Mouse (Mus musculus) forebrain, embryonic 12.5 days (tissue): ENCODE data around the gene Surf2. TPM values are rescaled to one million over a fixed set of nuclear protein-coding genes. Genes with fewer than 3 reads are reported as not detected.
A peak's percentile ranks its signal among the peaks of the same experiment; 100 is the strongest.

Experiments
- ATAC-seq: fragments of 200-750 bp; cut with Nextera tagmentation; 2 replicates; pipeline ENCODE4 v1.8.0; 2017; ENCODE audit warnings: moderate TSS enrichment; ENCODE audit not compliant: low FRiP score
- H3K27ac ChIP-seq: fragments of 300-500 bp; sonication (generic); 2 replicates; pipeline ENCODE4 v1.5.1; 2016; ENCODE audit warnings: mild to moderate bottlenecking
- H3K27me3 ChIP-seq: fragments of 300-500 bp; sonication (generic); 2 replicates; pipeline ENCODE4 v1.6.1; 2016; ENCODE audit warnings: mild to moderate bottlenecking
- H3K36me3 ChIP-seq: fragments of 300-500 bp; sonication (generic); replicated peaks from 2 replicates; pipeline ENCODE4 v1.6.1; 2016; ENCODE audit warnings: mild to moderate bottlenecking
- H3K4me1 ChIP-seq: fragments of 300-500 bp; sonication (generic); 2 replicates; pipeline ENCODE4 v1.6.1; 2016
- H3K4me2 ChIP-seq: fragments of 300-500 bp; sonication (generic); 2 replicates; pipeline ENCODE4 v1.6.1; 2016; ENCODE audit warnings: mild to moderate bottlenecking, moderate library complexity
- H3K4me3 ChIP-seq: fragments of 300-500 bp; sonication (generic); replicated peaks from 2 replicates; pipeline ENCODE4 v1.5.1; 2016; ENCODE audit warnings: mild to moderate bottlenecking
- H3K9ac ChIP-seq: fragments of 300-500 bp; sonication (generic); 2 replicates; pipeline ENCODE4 v1.6.1; 2016; ENCODE audit warnings: mild to moderate bottlenecking
- H3K9me3 ChIP-seq: fragments of 300-500 bp; sonication (generic); 2 replicates; pipeline ENCODE4 v1.6.1; 2016
- WGBS: fragments of 180-500 bp; shearing (Covaris S2); methylation state at CpG from one replicate; pipeline ENCODE4 v1.1.7; 2016; 5-methylcytosine and 5-hydroxymethylcytosine counted together
- polyA plus RNA-seq: library from polyadenylated mRNA; unstranded; fragments of >200 nt; fragmentation: Nextera tagmentation; extraction: Ambion mirVana; gene quantifications from 2 replicates; pipeline ENCODE4 v1.2.1, GENCODE M21; 2016

Gene Surf2
- polyA plus RNA-seq, 1 experiment from 2014 or later: 50.9 TPM

DNA sequence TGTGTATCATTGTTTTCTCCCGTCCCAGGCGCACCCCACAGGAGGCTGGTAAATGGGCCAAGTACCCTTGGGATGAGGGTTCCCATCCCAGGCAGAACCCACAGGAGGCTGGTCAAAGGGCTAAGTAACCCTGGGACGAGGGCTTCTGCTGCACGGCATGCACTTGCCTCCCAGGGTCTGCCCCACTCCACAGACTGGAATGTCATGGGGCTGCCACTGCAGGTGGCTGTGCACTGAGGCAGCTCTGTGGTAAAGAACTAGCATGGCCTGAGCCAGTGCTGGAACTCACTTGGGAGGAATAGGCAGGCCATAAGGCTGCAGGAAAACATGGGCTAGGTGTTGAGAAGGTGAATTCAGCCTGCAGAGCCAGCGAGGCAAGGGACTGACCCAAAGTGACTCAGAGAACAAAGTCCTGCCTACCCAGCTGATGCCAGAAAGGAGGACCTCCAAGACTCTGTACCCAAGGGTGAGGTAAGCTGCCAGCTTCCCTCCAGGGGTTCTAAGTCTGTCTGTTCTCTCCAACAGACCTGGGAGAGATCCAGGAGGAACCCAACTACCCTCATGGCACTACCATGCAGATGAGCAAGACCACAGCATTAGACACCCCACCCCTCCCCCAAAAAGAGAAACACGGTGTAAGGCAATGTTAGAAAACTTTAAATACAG is 4.2 kb downstream of the Surf2 start:
- peaks cover 76% of the 10 kb centered on the region for H3K36me3 ChIP-seq
- H3K4me1 ChIP-seq: peaks cover 21% of the 10 kb centered on the region
- no peaks in the 10 kb centered on the region for H3K27me3 ChIP-seq
- no peaks in the 10 kb centered on the region for H3K9me3 ChIP-seq
- H3K4me3 ChIP-seq: no peak overlapping the region
- H3K27ac ChIP-seq: no peak overlapping the region
- no peak for ATAC-seq
- no peak overlapping the region for H3K9ac ChIP-seq
- WGBS: 89% methylated on average over 6 of the region's 6 CpGs
- H3K4me2 ChIP-seq: no peak overlapping the region

DNA sequence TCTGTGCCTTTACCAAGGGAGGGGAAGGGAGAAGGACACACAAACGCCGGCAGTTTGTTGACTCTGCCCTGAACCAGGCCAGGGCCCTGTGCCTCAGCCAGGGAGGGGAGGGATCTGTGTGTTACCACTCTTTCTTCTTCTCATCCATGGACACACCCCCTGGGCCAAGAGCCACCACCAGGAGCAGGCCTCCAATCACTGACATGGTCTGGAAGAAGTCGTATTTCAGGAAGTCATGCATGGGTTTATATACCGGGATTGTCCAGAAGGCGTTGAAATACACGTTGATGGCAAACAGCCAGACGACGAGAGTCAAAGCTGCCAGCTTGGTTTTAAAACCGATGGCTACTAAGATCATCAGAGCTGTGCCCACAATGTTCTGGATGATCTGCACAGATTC is 5.6 kb downstream of the Surf2 start:
- Histone ChIP-seq H3K36me3 (peaks cover 90% of the 10 kb centered on the region), H3K27me3 (no peaks in the 10 kb centered on the region), H3K4me3 (no peak overlapping the region), H3K27ac (no peak overlapping the region), H3K4me2 (no peak overlapping the region), H3K4me1 (peaks cover 13% of the 10 kb centered on the region), H3K9ac (no peak overlapping the region), H3K9me3 (no peaks in the 10 kb centered on the region)
- 87% methylated on average over 9 of the region's 9 CpGs for WGBS
- no peak for ATAC-seq

DNA sequence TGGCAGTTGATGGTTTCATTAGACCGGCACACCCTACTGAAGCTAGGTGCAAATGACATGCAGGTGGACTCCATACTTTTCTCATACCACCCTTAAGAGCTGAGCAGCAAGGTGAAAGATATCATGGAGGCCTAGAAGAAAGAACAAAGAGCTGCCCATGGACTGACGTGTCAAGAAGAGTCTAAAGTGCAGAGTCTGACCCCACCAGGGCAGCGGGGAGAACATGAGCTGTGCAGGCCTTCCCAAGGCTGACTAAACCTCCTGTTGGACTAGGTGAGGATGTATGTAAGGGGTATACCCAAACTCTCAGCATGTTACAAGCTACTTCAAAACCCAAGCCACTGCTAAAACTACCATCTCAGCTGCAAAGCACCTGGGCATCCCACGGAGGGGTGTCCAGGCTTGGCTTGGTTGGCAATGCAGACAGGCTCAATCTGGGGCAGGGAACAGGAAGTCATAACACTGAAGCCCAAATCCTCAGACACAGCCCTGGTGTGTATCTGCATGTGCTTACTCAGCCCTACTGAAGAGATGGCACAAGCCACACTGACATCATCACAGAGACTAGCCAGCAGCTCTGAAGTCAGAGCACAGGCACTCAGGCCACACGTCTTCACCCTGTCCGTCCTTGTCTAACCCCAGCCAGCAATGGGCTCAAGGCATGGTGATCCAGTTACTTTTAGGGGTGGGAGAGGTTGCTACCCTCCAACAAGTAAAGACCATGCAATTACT is 11.7 kb downstream of the Surf2 start:
- no peak overlapping the region for H3K9ac ChIP-seq
- WGBS: 94% methylated on average over 6 of the region's 6 CpGs
- H3K27ac ChIP-seq: no peak overlapping the region
- H3K4me2 ChIP-seq: no peak overlapping the region
- no peaks in the 10 kb centered on the region for H3K27me3 ChIP-seq
- peaks cover 64% of the 10 kb centered on the region for H3K36me3 ChIP-seq
- ATAC-seq: no peak
- H3K9me3 ChIP-seq: no peaks in the 10 kb centered on the region
- H3K4me1 ChIP-seq: peaks cover 21% of the 10 kb centered on the region
- H3K4me3 ChIP-seq: no peak overlapping the region

DNA sequence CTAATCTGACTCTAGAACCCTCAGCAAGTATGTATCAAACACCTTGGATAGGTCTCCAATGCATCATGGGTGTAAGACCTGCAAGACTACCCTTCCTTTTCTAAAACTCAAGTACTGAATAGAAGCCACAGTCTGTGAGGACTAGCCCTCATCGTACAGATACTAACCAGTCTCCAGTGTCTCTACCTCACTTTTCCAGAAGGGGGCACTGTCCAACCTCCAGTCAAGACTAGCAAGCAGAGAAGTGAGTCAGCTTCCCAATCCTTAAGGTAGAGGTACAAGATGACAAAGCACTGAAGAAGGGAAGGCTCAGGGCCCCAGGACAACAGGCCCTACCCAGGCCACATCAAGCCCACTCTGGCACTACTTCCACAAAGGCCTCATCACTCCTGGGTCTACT is 14.2 kb downstream of the Surf2 start:
- no peak overlapping the region for H3K4me3 ChIP-seq
- no peak overlapping the region for H3K9ac ChIP-seq
- H3K9me3 ChIP-seq: no peaks in the 10 kb centered on the region
- H3K36me3 ChIP-seq: peaks cover 40% of the 10 kb centered on the region
- no peaks in the 10 kb centered on the region for H3K27me3 ChIP-seq
- H3K4me1 ChIP-seq: peaks cover 21% of the 10 kb centered on the region
- 38% methylated on average over 1 of the region's 1 CpGs for WGBS
- H3K27ac ChIP-seq: no peak overlapping the region
- ATAC-seq: no peak
- H3K4me2 ChIP-seq: no peak overlapping the region

DNA sequence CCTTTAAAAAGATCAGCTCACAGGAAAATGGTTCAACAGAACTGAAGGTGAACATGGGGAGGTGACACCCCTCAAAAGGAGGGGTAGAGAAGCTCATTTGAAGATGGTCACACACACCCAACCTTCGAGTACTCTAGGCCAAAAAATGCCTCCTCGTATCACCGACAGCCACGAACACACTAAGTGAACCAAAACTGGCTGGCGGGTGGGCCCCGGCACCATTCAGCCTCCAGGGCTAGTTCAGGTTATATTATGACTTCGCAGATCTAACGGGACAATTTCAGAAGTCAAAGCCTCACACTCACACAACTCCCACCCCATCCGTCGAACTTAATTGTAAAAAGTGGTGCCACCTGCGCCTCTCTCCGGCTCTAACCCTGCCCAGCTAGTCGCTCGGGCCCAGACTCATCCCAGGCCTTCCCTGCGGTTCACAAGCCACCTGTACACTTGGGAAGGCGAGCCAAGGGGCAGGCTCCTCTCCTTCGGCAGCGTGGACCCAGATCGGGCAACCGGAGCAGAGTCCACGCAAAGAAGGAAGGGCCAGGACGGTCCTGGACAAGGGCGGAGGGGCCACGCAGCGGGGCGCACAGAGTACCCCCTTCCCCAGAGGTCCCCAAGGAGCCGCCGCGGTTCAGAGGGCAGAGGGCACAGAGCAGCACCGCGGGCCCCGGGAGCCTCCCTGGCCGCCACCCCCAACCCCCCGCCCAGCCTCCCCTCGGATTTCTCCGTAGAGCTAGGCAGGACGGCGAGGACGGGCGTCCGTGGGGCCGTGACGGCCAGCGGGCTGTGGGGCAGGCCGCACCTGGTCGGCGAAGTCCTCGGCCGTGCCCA is 16.5 kb downstream of the Surf2 start:
- H3K4me1 ChIP-seq: peaks cover 21% of the 10 kb centered on the region

DNA sequence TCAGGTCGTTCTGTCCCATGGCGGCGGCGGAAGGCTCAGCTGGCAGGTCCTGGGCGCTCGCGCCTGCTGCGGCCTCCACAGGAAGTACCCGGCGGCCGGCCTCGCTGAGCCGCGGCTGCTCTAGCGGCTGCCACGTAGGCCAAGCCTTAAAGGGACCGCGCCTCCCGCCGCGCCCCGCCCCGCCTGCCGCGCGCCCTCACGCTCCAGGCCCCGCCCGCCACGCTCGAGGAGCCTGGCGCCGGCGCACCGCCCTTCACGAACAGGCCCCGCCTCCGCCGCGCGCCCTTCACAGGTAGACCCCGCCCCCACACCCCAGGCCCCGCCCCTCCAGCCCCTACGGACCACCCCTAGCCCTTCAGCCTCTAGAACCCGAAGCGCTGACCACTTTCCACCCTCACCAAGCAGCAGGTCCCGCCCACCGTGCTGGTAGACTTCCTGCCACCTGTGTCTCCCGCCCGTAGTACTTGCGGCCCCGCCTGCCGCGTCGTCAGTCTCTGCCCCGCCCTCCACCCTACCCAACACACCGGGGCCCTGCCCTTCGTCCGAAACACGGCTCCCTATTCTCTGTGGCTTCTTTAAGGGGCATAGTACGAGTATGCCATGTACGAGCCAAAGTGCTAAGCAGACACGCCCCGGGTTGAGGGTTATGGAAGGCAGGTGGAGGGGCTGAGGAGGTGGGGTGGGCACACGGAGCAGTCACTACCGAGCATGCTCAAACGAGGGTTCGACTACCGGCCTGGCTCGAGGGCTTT is 17.3 kb downstream of the Surf2 start, which contains the start of the genes Surf4 and Stkld1:
TSS of gene Surf4 (minus strand) at position 625 of the 752 bp plus-strand sequence.
TSS of gene Stkld1 (plus strand) at position 744 of the 752 bp plus-strand sequence.
- Histone ChIP-seq H3K9ac (peak within 1 kb of the TSS; percentile 98), H3K4me1 (peaks cover 21% of the 10 kb centered on the region), H3K36me3 (peaks cover 17% of the 10 kb centered on the region), H3K9me3 (no peaks in the 10 kb centered on the region), H3K27ac (peak within 1 kb of the TSS; percentile 86), H3K27me3 (0 out of 2 replicates have a peak, but pooled peaks cover 3% of the 10 kb centered on the region), H3K4me2 (peak within 1 kb of the TSS; percentile 82), H3K4me3 (peak within 1 kb of the TSS; percentile 97)
- 1% methylated on average over 30 of the region's 70 CpGs for WGBS
- ATAC-seq: peak; percentile 94

More for the DNA sequence above, 16.5 kb downstream of the Surf2 start:
- peak; percentile 31 for ATAC-seq
- Histone ChIP-seq H3K4me3 (peak overlapping the region; percentile 97), H3K27ac (peak overlapping the region; percentile 86), H3K4me2 (peak overlapping the region; percentile 82), H3K36me3 (peaks cover 22% of the 10 kb centered on the region), H3K9ac (peak overlapping the region; percentile 98), H3K9me3 (no peaks in the 10 kb centered on the region), H3K27me3 (0 out of 2 replicates have a peak, but pooled peaks cover under 1% of the 10 kb centered on the region)
- 4% methylated on average over 31 of the region's 49 CpGs for WGBS

DNA sequence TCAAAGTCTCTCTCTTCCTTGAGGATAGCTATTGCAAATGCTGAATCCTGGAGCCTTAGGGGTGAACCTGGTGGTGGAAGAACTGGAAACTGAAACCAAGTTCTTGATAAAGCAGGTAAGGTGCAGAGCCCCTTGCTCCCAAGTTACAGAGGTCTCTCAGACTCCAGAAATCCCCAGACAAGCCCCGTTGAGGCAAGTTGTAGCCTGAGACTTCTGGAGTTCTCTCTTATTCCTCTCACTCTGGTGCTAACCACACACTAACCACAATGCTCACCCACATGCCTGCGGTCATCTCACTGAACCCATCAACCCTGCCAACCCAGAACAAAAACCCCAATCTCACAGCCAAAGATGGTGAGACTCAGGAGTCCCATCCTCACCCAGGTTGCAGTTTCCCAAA is 19.1 kb downstream of the Surf2 start:
- Histone ChIP-seq H3K4me3 (no peak overlapping the region), H3K9ac (no peak overlapping the region), H3K4me1 (peaks cover 21% of the 10 kb centered on the region), H3K27me3 (0 out of 2 replicates have a peak, but pooled peaks cover 3% of the 10 kb centered on the region), H3K9me3 (no peaks in the 10 kb centered on the region), H3K4me2 (no peak overlapping the region), H3K27ac (no peak overlapping the region), H3K36me3 (0 out of 2 replicates have a peak, but pooled peaks cover 5% of the 10 kb centered on the region)
- ATAC-seq: no peak
- 86% methylated on average over 2 of the region's 2 CpGs for WGBS

DNA sequence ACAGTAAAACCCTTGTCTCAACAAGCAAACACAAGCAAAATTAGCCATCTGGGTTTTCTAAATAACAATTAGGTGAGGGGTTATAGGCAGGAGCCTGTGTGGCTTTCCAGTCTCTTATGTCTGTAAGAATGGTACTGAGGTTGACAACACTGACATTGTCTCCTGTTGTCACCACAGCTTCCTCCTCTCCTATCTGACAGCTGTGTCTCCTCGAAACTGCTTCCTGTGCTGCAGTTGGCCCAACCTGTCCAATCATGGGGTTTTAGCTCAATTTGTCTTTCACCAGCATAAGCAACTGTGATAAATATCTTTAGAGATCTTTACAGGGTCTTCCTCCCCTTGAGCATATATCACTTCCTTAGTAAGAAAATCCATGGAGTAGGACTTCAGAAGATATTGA is 20.3 kb downstream of the Surf2 start:
- no peak overlapping the region for H3K27ac ChIP-seq
- no peak for ATAC-seq
- no peaks in the 10 kb centered on the region for H3K36me3 ChIP-seq
- H3K4me2 ChIP-seq: no peak overlapping the region
- 0 out of 2 replicates have a peak, but pooled peaks cover 3% of the 10 kb centered on the region for H3K27me3 ChIP-seq
- WGBS: 78% methylated on average over 1 of the region's 1 CpGs
- H3K9ac ChIP-seq: no peak overlapping the region
- H3K4me1 ChIP-seq: peaks cover 11% of the 10 kb centered on the region
- no peak overlapping the region for H3K4me3 ChIP-seq
- H3K9me3 ChIP-seq: no peaks in the 10 kb centered on the region

DNA sequence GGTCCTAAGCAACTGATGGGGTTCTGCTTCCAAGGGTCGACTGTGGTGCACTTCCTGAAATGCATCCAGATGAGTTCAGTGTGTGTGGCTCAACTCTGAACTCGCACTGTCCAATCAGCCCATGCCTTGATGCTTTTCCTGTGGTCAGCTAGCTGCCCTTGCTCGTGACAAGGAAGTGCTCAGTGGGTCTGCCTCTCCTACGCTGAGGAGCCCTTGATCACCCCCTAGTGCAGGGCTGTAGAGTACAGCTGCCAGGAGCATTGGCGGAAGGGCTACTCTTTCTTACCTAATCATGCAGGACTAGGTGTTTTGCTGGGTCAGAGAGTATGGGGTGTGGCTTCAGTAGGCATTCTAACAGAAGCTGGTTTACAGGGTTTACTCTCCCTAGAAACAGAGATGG is 25.4 kb downstream of the Surf2 start:
- no peak for ATAC-seq
- no peaks in the 10 kb centered on the region for H3K9me3 ChIP-seq
- H3K4me1 ChIP-seq: no peaks in the 10 kb centered on the region
- H3K27ac ChIP-seq: no peak overlapping the region
- H3K4me2 ChIP-seq: no peak overlapping the region
- 46% methylated on average over 5 of the region's 5 CpGs for WGBS
- no peak overlapping the region for H3K9ac ChIP-seq
- 0 out of 2 replicates have a peak, but pooled peaks cover 3% of the 10 kb centered on the region for H3K27me3 ChIP-seq
- no peak overlapping the region for H3K4me3 ChIP-seq
- 0 out of 2 replicates have a peak, but pooled peaks cover 3% of the 10 kb centered on the region for H3K36me3 ChIP-seq

DNA sequence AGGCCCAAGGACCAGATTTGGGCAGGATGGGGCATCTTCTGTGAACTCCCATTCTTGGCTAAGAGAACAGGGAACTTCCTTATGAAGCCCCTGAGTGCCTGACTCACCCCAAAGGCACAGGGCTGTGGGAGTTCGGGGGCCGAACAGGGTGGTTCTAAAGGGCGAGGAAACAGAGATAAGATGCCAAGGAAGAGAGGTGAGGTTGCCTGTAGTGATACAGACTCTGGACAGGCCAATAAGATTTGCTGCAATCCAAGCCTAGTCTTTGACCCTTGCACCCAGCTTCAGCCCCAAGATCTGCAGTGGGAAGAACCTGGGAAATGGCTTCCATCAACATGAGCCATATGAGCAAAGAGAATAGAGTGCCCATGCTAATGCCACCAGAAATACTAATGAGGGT is 27.1 kb downstream of the Surf2 start:
- Histone ChIP-seq H3K9me3 (no peaks in the 10 kb centered on the region), H3K27ac (no peak overlapping the region), H3K27me3 (no peaks in the 10 kb centered on the region), H3K36me3 (0 out of 2 replicates have a peak, but pooled peaks cover 4% of the 10 kb centered on the region), H3K4me3 (no peak overlapping the region), H3K9ac (no peak overlapping the region), H3K4me1 (no peaks in the 10 kb centered on the region), H3K4me2 (no peak overlapping the region)
- no peak for ATAC-seq
- 75% methylated on average over 3 of the region's 3 CpGs for WGBS

DNA sequence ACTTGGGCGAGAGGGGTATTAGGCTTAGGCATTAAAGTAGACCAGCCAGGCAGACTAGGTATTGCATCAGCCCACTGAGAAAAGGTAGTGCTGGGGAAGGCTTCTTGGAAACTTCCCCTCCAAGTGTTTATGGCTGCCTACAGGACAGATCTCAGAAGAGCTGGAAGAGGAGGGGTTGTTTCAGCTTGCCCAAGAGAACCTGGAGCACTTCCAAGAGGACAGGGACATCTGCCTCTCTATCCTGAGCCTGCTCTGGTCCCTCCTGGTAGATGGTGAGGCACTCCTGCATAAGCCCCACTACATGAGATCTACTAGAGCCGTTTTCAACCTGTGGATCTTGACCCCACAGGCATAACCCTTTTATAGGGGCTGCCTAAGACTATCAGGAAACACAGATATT is 34.2 kb downstream of the Surf2 start:
- Histone ChIP-seq H3K36me3 (peaks cover 50% of the 10 kb centered on the region), H3K4me3 (no peak overlapping the region), H3K9ac (no peak overlapping the region), H3K27ac (no peak overlapping the region), H3K9me3 (no peaks in the 10 kb centered on the region), H3K27me3 (no peaks in the 10 kb centered on the region), H3K4me1 (no peaks in the 10 kb centered on the region), H3K4me2 (no peak overlapping the region)
- 86% methylated on average over 2 of the region's 2 CpGs for WGBS
- ATAC-seq: no peak
